In genomic region chr17:3412771-3413170, GRCm38 (mm10) we compare ENCODE assay signal across 18 mouse cellular contexts.
"Had no signal": no experiment of that assay in that cellular context is flagged by ENCODE, and none has a peak within 500 bp of the region (broad histone marks: within the 10 kb centered on the region; RNA-seq: fewer than 3 reads in every experiment).

No protein-coding gene starts in this region.

- H3K27ac ChIP-seq: midbrain, embryonic 10.5 days; midbrain, embryonic 12.5 days; neural tube, embryonic 13.5 days; neural tube, embryonic 15.5 days had no signal

- H3K9me3 ChIP-seq: midbrain, embryonic 12.5 days; neural tube, embryonic 13.5 days; neural tube, embryonic 15.5 days had no signal

- H3K4me2 ChIP-seq: lung, embryonic 14.5 days; midbrain, embryonic 12.5 days; neural tube, embryonic 13.5 days; neural tube, embryonic 15.5 days had no signal

- H3K36me3 ChIP-seq: midbrain, embryonic 10.5 days; midbrain, embryonic 12.5 days; neural tube, embryonic 13.5 days; neural tube, embryonic 15.5 days had no signal

- DNase-seq: lung, embryonic 14.5 days; lung, postnatal 10 days; lung, postnatal 4 days; midbrain, embryonic 14.5 days; retina, postnatal 1 day; right cerebral cortex, adult 18-20 months; right cerebral cortex, postnatal 25 days; right cerebral cortex, postnatal 4 days; spleen, adult 18-20 months; thymus, adult 18-20 months; thymus, postnatal 14 days; thymus, postnatal 36 days had no signal

- H3K4me1 ChIP-seq: midbrain, embryonic 12.5 days; neural tube, embryonic 15.5 days had no signal

- ATAC-seq: midbrain, embryonic 16.5 days had no signal

- H3K9ac ChIP-seq: lung, embryonic 14.5 days; midbrain, embryonic 12.5 days; neural tube, embryonic 13.5 days; neural tube, embryonic 15.5 days had no signal

- H3K4me3 ChIP-seq: midbrain, embryonic 10.5 days; midbrain, embryonic 12.5 days; myocyte; neural tube, embryonic 13.5 days; neural tube, embryonic 15.5 days had no signal
